Mouse (Mus musculus): ENCODE measurements around the gene Scnn1a.

Scnn1a gene

DNA sequence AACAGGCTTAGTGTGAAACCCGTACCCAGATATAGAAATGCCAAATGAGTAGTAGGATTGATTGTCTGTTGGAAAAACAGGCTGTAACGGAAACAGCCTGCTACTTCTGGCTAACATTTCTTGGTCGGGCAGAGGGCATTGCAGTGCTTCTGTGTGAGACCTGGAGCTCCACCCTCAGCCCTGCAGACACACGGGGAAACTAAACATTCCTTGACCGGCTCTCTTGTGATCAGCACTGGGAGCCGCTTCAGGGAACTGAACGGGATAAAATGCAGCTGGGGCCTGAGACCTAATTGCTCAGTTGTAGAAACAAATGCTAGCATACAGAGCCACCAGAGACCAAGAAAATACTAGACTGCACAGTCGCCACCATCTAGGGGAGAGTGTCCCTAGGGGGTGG is 35.8 kb downstream of the Scnn1a start:
- intact Hi-C loops (cut with DNase I), result loop anchor here (10.0 kb wide), 1 partner anchor 211 kb away; the partner anchor contains the start of gene Iffo1

- intact Hi-C loops (cut with DNase I), result loop anchor here (10.0 kb wide), 1 partner anchor 213 kb away; the partner anchor contains the start of gene Iffo1
Measured at GRCm38 (mm10) chr6:125357334-125357733, 36.9 kb downstream of the Scnn1a start.

DNA sequence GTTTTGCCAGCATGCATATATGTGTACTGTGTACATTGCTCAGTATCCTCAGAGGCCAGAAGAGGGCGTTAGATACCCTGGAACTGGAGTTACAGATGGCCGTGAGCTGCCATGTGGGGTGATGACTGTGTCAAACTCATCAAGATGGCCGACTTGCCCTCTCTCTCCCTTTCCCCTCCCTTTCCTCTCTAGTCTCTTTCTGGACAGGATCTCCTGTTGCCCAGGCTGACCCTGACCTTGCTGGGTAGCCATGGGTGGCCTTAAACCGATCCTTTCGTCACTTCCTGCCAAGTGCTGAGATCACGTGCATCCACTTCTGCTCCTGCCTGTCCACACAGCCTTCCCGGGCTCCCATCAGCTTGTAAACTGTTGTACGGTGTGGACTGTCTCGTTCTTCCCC is 39.5 kb downstream of the Scnn1a start:
- intact Hi-C loops (cut with DNase I), result loop anchor here (5.0 to 10.0 kb wide), 2 partner anchors 33 to 215 kb away; partner anchors contain the start of gene Iffo1

DNA sequence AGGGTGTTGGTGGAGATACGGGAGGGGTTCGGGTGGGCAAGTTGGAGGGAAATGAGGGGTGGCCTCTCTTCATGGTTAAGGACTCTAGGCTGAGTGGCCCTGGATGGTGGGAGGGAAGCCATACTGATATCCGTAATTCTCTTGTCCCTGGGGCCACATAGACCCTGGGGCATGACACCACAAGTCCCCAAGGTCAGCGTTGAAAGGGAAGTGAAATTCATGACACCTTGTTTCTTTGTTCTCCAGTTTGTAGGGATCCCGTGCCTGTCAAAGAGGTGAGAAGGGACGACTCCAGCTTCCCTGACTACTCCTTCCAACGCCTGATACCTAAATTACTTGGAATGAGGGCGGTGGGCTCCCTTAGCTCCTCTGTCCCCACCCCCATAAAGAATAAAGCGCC is 40.4 kb downstream of the Scnn1a start:
- intact Hi-C loops (cut with DNase I), result loop anchor here (5.0 kb wide), 1 partner anchor 34 kb away; no protein-coding TSS in a partner anchor

DNA sequence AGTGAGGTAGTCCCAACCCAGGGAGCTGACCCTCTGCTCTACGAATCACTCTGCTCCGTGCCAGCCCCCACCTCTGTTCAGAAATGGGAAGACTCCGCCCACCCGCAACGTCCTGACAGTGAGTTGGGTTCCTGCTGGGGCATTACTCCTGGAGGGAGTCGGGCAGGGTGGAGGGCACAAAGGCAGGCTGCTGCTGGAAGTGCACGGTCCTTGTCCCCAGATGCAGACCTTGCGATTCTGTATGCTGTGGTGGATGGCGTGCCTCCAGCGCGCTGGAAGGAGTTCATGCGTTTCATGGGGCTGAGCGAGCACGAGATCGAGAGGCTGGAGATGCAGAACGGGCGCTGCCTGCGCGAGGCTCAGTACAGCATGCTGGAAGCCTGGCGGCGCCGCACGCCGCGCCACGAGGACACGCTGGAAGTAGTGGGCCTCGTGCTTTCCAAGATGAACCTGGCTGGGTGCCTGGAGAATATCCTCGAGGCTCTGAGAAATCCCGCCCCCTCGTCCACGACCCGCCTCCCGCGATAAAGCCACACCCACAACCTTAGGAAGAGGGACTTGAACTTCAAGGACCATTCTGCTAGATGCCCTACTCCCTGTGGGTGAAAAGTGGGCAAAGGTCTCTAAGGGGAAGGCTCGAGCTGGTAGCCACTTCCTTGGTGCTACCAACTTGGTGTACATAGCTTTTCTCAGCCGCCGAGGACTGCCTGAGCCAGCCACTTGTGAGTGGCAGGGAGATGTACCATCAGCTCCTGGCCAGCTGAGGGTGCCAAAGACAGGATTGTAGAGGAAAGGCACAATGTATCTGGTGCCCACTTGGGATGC is 41.2 kb downstream of the Scnn1a start:
- intact Hi-C loops (cut with DNase I), result loop anchor here (5.0 kb wide), 1 partner anchor 34 kb away; no protein-coding TSS in a partner anchor

DNA sequence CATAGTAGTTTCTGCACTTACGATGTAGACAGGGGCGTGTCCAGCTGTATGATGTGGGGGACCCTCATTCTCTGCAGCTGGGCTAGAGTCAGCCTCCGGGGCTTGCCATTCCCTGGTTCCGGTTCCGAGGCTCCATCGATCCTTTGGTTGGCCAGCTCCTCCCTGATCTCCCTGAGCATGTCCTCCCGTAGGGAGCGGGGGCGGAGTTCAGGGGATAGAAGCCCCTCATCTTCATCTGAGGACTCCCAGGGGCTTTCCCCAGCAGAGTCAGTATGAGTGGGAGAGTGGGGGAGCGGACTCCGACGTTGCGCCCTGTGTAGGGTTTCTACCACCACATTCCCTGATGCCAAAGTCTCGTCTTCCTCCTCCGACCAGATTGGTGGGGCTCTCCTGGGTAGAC is 42.6 kb downstream of the Scnn1a start:
- intact Hi-C loops (cut with DNase I), result loop anchor here (5.0 kb wide), 1 partner anchor 36 kb away; no protein-coding TSS in a partner anchor

DNA sequence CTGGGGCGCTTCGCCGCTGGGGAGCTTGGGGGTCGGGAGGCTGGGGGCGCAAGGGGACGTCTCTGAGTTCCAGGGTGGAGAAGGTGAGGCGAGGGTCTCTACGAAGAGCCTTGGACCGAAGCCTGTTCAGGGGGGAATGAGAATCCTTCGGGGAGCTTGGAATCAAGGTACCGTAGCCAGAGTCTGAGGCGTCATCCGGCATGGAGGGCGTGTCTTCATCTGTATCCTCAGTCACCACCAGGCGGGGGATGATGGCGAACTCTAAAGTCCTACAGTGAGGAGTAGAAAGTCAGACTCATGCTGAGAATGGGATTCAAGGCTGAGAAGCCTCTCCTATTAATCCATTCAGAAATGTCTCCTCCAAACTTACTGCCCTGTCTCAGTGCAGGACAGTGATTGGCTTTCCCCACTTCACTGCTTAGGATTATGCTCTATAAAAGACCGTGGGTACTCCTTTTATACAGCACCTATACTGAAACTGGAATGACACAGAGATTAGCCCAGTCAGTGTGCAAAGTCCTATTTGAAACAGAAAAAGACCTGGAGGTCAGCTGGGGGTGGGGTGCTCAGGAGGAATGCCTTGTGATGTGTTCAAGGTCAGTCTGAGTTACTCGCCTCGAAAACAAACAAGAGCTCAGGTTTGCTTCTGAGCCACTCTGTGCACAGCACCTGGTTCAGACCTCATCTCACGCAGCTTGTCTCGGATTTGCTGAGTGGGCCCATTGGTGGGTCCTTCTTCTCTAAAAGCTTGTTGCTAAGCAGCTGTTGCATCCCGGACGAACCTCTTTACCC is 43.2 kb downstream of the Scnn1a start:
- intact Hi-C loops (cut with DNase I), result loop anchor here (5.0 kb wide), 1 partner anchor 36 kb away; no protein-coding TSS in a partner anchor

GRCm38 (mm10) chr6:125364448-125364847 is 44.0 kb downstream of the Scnn1a start:
- intact Hi-C loops (cut with DNase I), result loop anchor here (5.0 kb wide), 1 partner anchor 37 kb away; no protein-coding TSS in a partner anchor

GRCm38 (mm10) chr6:125365522-125365921 is 45.1 kb downstream of the Scnn1a start:
- intact Hi-C loops (cut with DNase I), result no loop called here

- intact Hi-C loops (cut with DNase I), result loop anchor here (2.0 kb wide), 1 partner anchor 91 kb away; no protein-coding TSS in a partner anchor
Measured at GRCm38 (mm10) chr6:125366133-125366532, 45.7 kb downstream of the Scnn1a start.

DNA sequence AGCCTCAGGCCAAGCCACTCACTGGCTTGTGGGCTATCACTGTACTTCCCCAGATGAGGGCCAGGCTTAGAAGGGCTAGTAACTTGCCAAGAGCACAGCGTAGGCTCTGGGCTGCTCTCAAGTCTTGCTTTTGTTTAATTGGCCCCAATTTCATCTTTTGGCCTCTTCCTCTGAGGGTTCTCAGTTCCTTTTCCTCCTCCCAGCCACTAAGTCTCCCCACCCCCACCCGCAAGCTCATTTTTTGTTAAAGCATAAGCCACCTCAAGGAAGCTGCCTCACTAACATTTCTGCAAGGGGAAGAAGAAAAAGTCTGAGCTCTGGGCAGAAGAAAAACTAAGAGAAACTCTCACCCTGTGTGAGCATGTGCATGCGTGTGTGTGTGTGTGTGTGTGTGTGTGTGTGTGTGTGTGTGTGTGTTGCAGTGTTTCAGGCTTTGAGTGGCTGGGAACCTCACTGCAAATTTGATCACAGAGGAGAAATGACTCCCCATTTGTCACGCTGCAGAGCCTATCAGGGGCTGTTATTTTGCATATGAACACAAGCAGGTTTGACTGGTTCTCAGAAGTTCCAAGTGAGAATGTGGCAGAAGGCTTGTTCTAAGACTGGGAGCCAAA is 47.4 kb downstream of the Scnn1a start:
- intact Hi-C loops (cut with DNase I), result loop anchor here (2.0 kb wide), 1 partner anchor 93 kb away; no protein-coding TSS in a partner anchor

GRCm38 (mm10) chr6:125377042-125377441 is 56.6 kb downstream of the Scnn1a start:
- intact Hi-C loops (cut with DNase I), result no loop called here

- intact Hi-C loops (cut with DNase I), result no loop called here
Measured at GRCm38 (mm10) chr6:125377582-125378451, 57.4 kb downstream of the Scnn1a start.

DNA sequence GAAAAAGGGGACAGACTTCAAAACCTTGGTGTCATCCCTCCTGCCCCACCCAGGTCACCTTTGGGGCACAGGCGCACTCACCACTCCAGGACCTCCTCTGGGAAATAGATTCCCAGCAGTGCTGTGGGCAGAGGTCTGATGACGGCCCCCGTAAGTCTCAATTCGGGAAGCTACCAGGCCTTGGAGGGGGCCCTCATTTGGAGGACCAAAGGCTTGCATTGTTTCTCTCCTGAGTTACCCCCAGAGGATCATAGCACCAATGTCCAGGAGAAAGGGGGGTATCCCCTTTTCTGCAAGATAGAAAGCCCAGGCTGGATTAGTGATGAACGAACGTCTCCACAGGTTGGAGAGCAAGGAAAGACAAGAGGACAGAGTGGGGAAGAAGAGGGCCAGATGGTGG is 58.2 kb downstream of the Scnn1a start:
- intact Hi-C loops (cut with DNase I), result no loop called here

- intact Hi-C loops (cut with DNase I), result no loop called here
Measured at GRCm38 (mm10) chr6:125379781-125380180, 59.3 kb downstream of the Scnn1a start.

GRCm38 (mm10) chr6:125380372-125381360 is 60.2 kb downstream of the Scnn1a start, which contains the start of gene Plekhg6:
Gene Plekhg6 (minus strand): TSS chr6:125380793.
- intact Hi-C loops (cut with DNase I), result no loop called here

- intact Hi-C loops (cut with DNase I), result no loop called here
Measured at GRCm38 (mm10) chr6:125382024-125382423, 61.6 kb downstream of the Scnn1a start.

GRCm38 (mm10) chr6:125385066-125385974 is 64.9 kb downstream of the Scnn1a start:
- intact Hi-C loops (cut with DNase I), result no loop called here

Data from adrenal gland (tissue).